Comparison of ENCODE assay signal across 44 mouse cellular contexts in genomic region chr12:118910360-118910759, GRCm38 (mm10). TPM values are rescaled to one million over a fixed set of nuclear protein-coding genes. Genes with fewer than 3 reads are reported as not detected.
"Had no signal": no experiment of that assay in that cellular context is flagged by ENCODE, and none has a peak within 500 bp of the region (broad histone marks: within the 10 kb centered on the region; RNA-seq: fewer than 3 reads in every experiment).

No protein-coding gene starts in this region.

- DNase-seq: left cerebral cortex, postnatal 4 days; liver; liver, embryonic 13.5 days; liver, postnatal 0 days; lung, adult 18-20 months; lung, adult 2 months; lung, embryonic 14.5 days; lung, postnatal 10 days; lung, postnatal 14 days; lung, postnatal 36 days; lung, postnatal 4 days; midbrain, embryonic 14.5 days had no signal

RNA-seq across cellular contexts. Expression of gene Abcb5, which starts 55.9 kb away (rescaled TPM):
- total RNA-seq: left cerebral cortex, postnatal 10 days; left cerebral cortex, postnatal 14 days; left cerebral cortex, postnatal 25 days; left cerebral cortex, postnatal 36 days; left cerebral cortex, postnatal 4 days; liver, adult 2 months; megakaryocyte progenitor cell, adult 5-6 weeks; megakaryocyte, adult 5-6 weeks; megakaryocyte-erythroid progenitor cell, adult 5-6 weeks; midbrain, postnatal 0 days; monocyte, adult 5-6 weeks had no signal
- polyA plus RNA-seq: limb, embryonic 10.5 days; limb, embryonic 11.5 days; limb, embryonic 12.5 days; limb, embryonic 15.5 days; liver, adult 2 months; liver, embryonic 11.5 days; liver, embryonic 12.5 days; liver, embryonic 13.5 days; liver, embryonic 14.5 days; liver, embryonic 15.5 days; liver, embryonic 16.5 days; liver, postnatal 0 days; lung, adult 2 months; lung, embryonic 14.5 days; lung, embryonic 15.5 days; lung, embryonic 16.5 days; lung, postnatal 0 days; macrophage; midbrain, embryonic 10.5 days; midbrain, embryonic 11.5 days; midbrain, embryonic 12.5 days; midbrain, embryonic 13.5 days; midbrain, embryonic 14.5 days; midbrain, embryonic 15.5 days; midbrain, embryonic 16.5 days; midbrain, postnatal 0 days; myocyte; neural tube, embryonic 11.5 days; neural tube, embryonic 12.5 days had no signal
